Mouse (Mus musculus) testis, adult 2 months (tissue): ENCODE data around the gene Doc2g.
"Not testable (repeated sequence)": the region's sequence is repeated elsewhere in the genome, so short reads cannot be mapped to it uniquely, and the experiment has no call there.

Experiments
- CTCF ChIP-seq: fragments of 200-500 bp; IDR thresholded peaks from 2 replicates; pipeline ENCODE4 v1.5.1; 2012; ENCODE audit warnings: low read depth, mild to moderate bottlenecking, inconsistent platforms, low read length, moderate library complexity; ENCODE audit not compliant: control insufficient read depth, insufficient read depth, insufficient replicate concordance
- POLR2A ChIP-seq: fragments of 200-500 bp; IDR thresholded peaks from 2 replicates; pipeline ENCODE4 v1.6.1; 2012; ENCODE audit warnings: low read depth, mild to moderate bottlenecking, inconsistent platforms, low read length, moderate library complexity; ENCODE audit not compliant: control insufficient read depth

DNA sequence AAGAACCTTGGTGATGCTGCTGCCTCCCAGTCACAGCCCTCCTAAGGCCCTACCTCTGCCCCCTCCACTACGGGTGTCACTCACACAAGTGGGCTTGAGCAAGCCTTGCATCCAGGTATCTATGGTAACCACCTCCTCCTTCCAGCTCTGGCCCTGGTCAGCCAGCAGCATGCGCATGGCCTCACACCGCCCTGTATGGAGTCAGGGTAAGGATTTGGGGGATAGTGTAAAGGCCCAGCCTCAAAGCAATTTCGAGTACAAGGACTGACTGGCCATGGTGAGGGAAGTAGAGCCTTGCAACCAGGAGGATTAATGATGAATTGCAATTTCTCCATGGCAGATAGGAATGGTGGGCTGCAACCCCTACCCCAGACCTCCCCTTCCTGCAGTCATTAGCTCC, 38.4 kb downstream of the Doc2g start:
- not testable (repeated sequence) for TF ChIP-seq POLR2A, CTCF
